Comparison of ENCODE assay signal across 9 mouse cellular contexts in genomic region chr7:70368751-70369060, GRCm38 (mm10). TPM values are rescaled to one million over a fixed set of nuclear protein-coding genes. Genes with fewer than 3 reads are reported as not detected.
A peak's percentile ranks its signal among the peaks of the same experiment; 100 is the strongest.
DNase-seq lines count a peak whose midpoint lies in the region; ATAC-seq lines count a peak whose summit lies in the region.
"Had no signal": no experiment of that assay in that cellular context is flagged by ENCODE, and none has a peak within 500 bp of the region (broad histone marks: within the 10 kb centered on the region; RNA-seq: fewer than 3 reads in every experiment).

No protein-coding gene starts in this region.

- 33% methylated on average over 4 of the region's 4 CpGs for WGBS in heart, embryonic 13.5 days
- 12% methylated on average over 4 of the region's 4 CpGs for WGBS in embryonic facial prominence, embryonic 11.5 days
- 11% methylated on average over 4 of the region's 4 CpGs for WGBS in hindbrain, embryonic 13.5 days
- WGBS in midbrain, embryonic 12.5 days, result 14% methylated on average over 4 of the region's 4 CpGs

- no peaks in the 10 kb centered on the region for H3K36me3 ChIP-seq in heart, embryonic 13.5 days
- no peaks in the 10 kb centered on the region for H3K36me3 ChIP-seq in embryonic facial prominence, embryonic 11.5 days (replicated peaks; ENCODE audit: control insufficient read depth, insufficient read depth, low read depth, low read length)
- H3K36me3 ChIP-seq in hindbrain, embryonic 13.5 days, result no peaks in the 10 kb centered on the region
- no peaks in the 10 kb centered on the region for H3K36me3 ChIP-seq in midbrain, embryonic 12.5 days

- intact Hi-C loops in heart, postnatal 14 days (cut with DNase I), result loop anchor here (5.0 to 10.0 kb wide), 7 partner anchors 446 to 1776 kb away; no protein-coding TSS in a partner anchor

- H3K4me2 ChIP-seq in heart, embryonic 13.5 days, result peak overlapping the region; percentile 70
- H3K4me2 ChIP-seq in embryonic facial prominence, embryonic 11.5 days (ENCODE audit: low read depth, low read length), result peak overlapping the region; percentile 59
- peak overlapping the region; percentile 65 for H3K4me2 ChIP-seq in hindbrain, embryonic 13.5 days
- peak overlapping the region; percentile 60 for H3K4me2 ChIP-seq in midbrain, embryonic 12.5 days (replicated peaks)

- peak overlapping the region; percentile 24; the same call in 1 of the 2 replicates for H3K27ac ChIP-seq in heart, embryonic 13.5 days (replicated peaks)
- H3K27ac ChIP-seq in embryonic facial prominence, embryonic 11.5 days (replicated peaks; ENCODE audit: low read depth, low read length), result peak overlapping the region; percentile 64
- peak overlapping the region; percentile 85 for H3K27ac ChIP-seq in hindbrain, embryonic 13.5 days
- H3K27ac ChIP-seq in midbrain, embryonic 12.5 days (replicated peaks), result peak overlapping the region; percentile 87

- peak overlapping the region; percentile 75 for H3K9ac ChIP-seq in heart, embryonic 13.5 days
- peak overlapping the region; percentile 57 for H3K9ac ChIP-seq in embryonic facial prominence, embryonic 11.5 days (replicated peaks; ENCODE audit: low read length)
- H3K9ac ChIP-seq in hindbrain, embryonic 13.5 days, result peak overlapping the region; percentile 72
- peak overlapping the region; percentile 66; the same call in 1 of the 2 replicates for H3K9ac ChIP-seq in midbrain, embryonic 12.5 days (replicated peaks)

- peaks cover 20% of the 10 kb centered on the region for H3K4me1 ChIP-seq in heart, embryonic 13.5 days
- H3K4me1 ChIP-seq in embryonic facial prominence, embryonic 11.5 days (ENCODE audit: control insufficient read depth, insufficient read depth, low read length), result peaks cover 6% of the 10 kb centered on the region; the same call in 1 of the 2 replicates
- peaks cover 40% of the 10 kb centered on the region for H3K4me1 ChIP-seq in hindbrain, embryonic 13.5 days (replicated peaks)
- peaks cover 27% of the 10 kb centered on the region for H3K4me1 ChIP-seq in midbrain, embryonic 12.5 days

- peaks cover 79% of the 10 kb centered on the region for H3K27me3 ChIP-seq in heart, embryonic 13.5 days (replicated peaks)
- H3K27me3 ChIP-seq in embryonic facial prominence, embryonic 11.5 days (ENCODE audit: control insufficient read depth, insufficient read depth, low read length), result peaks cover 13% of the 10 kb centered on the region
- H3K27me3 ChIP-seq in hindbrain, embryonic 13.5 days, result peaks cover 62% of the 10 kb centered on the region
- H3K27me3 ChIP-seq in midbrain, embryonic 12.5 days, result peaks cover 65% of the 10 kb centered on the region

- peak overlapping the region; percentile 48 for H3K4me3 ChIP-seq in heart, embryonic 13.5 days
- peak overlapping the region; percentile 34 for H3K4me3 ChIP-seq in embryonic facial prominence, embryonic 11.5 days (ENCODE audit: low read depth, low read length)
- H3K4me3 ChIP-seq in hindbrain, embryonic 13.5 days, result peak overlapping the region; percentile 40
- H3K4me3 ChIP-seq in midbrain, embryonic 12.5 days, result peak overlapping the region; percentile 38

- no peak for ATAC-seq in heart, embryonic 13.5 days (ENCODE audit: extremely low read depth, insufficient number of reproducible peaks, low FRiP score, low TSS enrichment)
- no peak for ATAC-seq in embryonic facial prominence, embryonic 11.5 days (replicated peaks; ENCODE audit: insufficient number of reproducible peaks, low FRiP score, low TSS enrichment, low read depth)
- no peak for ATAC-seq in hindbrain, embryonic 13.5 days (ENCODE audit: low FRiP score)
- ATAC-seq in midbrain, embryonic 12.5 days (ENCODE audit: low FRiP score, low read depth), result no peak
- no peak for ATAC-seq in frontal cortex, adult (ENCODE audit: low TSS enrichment)

- H3K9me3 ChIP-seq in heart, embryonic 13.5 days, result no peaks in the 10 kb centered on the region
- no peaks in the 10 kb centered on the region for H3K9me3 ChIP-seq in embryonic facial prominence, embryonic 11.5 days (replicated peaks; ENCODE audit: control insufficient read depth, low read length)
- no peaks in the 10 kb centered on the region for H3K9me3 ChIP-seq in hindbrain, embryonic 13.5 days
- H3K9me3 ChIP-seq in midbrain, embryonic 12.5 days, result no peaks in the 10 kb centered on the region

- no peak for DNase-seq in heart, postnatal 14 days
- peak; percentile 26 for DNase-seq in embryonic facial prominence, embryonic 11.5 days (ENCODE audit: low spot score)
- DNase-seq in Muller cell, postnatal 12 days (ENCODE audit: inconsistent ontology term), result no peak
- no peak for DNase-seq in right cerebral cortex, postnatal 10 days (ENCODE audit: low spot score in 2 of 2)
- DNase-seq: layer of hippocampus, adult 9-11 months had no signal

RNA-seq across cellular contexts. Expression of gene Nr2f2, which starts 2.2 kb away (rescaled TPM):
- 24.5 and 27.3 TPM in 2 replicates for polyA plus RNA-seq in heart, embryonic 13.5 days (2015; fragmentation: Nextera tagmentation; extraction: Ambion mirVana)
- 10 to 100 TPM; 24.8 to 26.9 TPM for total RNA-seq in heart, postnatal 14 days (2021)
- 106 and 114 TPM in 2 replicates for polyA plus RNA-seq in embryonic facial prominence, embryonic 11.5 days (2014; fragmentation: Nextera tagmentation; extraction: Ambion mirVana)
- 118 and 134 TPM in 2 replicates for polyA plus RNA-seq in hindbrain, embryonic 13.5 days (2015; fragmentation: Nextera tagmentation; extraction: Ambion mirVana)
- 105 and 143 TPM in 2 replicates for polyA plus RNA-seq in midbrain, embryonic 12.5 days (2016; fragmentation: Nextera tagmentation; extraction: Ambion mirVana)

Comparison
In these comparisons a context has a peak if more than half of its experiments do, and no peak if none do; other contexts are left out.
1. H3K27ac ChIP-seq: peak in every context shown above with its lines; median percentile 87 in midbrain, embryonic 12.5 days; 85 in hindbrain, embryonic 13.5 days; 64 in embryonic facial prominence, embryonic 11.5 days; 24 in heart, embryonic 13.5 days.